Mouse (Mus musculus) brain, embryonic 18.5 days (tissue): ENCODE data around the gene Cd38.

ENCODE experiments used
- DNase-seq: peaks from one replicate; pipeline ENCODE4 v3.0.0-alpha.2; 2012; ENCODE audit warnings: low read depth, low spot score

The Cd38 gene

GRCm38 (mm10) chr5:43933269-43933668 lies 64.9 kb downstream of the Cd38 start:
- no peak for DNase-seq

GRCm38 (mm10) chr5:43947330-43947977 lies 79.1 kb downstream of the Cd38 start:
- no peak for DNase-seq

GRCm38 (mm10) chr5:43948111-43948743 lies 79.9 kb downstream of the Cd38 start:
- DNase-seq = no peak

- no peak for DNase-seq
These were observed 80.5 kb downstream of the Cd38 start for GRCm38 (mm10) chr5:43948748-43949275.

GRCm38 (mm10) chr5:43953241-43953640 lies 84.9 kb downstream of the Cd38 start:
- DNase-seq = no peak

- no peak for DNase-seq
These were observed 91.6 kb downstream of the Cd38 start for GRCm38 (mm10) chr5:43959884-43960440.

GRCm38 (mm10) chr5:43961056-43961455 lies 92.7 kb downstream of the Cd38 start:
- DNase-seq = no peak
